In genomic region chr16:59617167-59617566, GRCm38 (mm10) we compare ENCODE assay signal across 8 mouse cellular contexts. TPM values are rescaled to one million over a fixed set of nuclear protein-coding genes. Genes with fewer than 3 reads are reported as not detected.
DNase-seq lines count a peak whose midpoint lies in the region; ATAC-seq and TF ChIP-seq lines count a peak whose summit lies in the region.

No protein-coding gene starts in this region.

- peak; percentile 80 for ATAC-seq in forebrain, embryonic 16.5 days
- ATAC-seq in kidney, postnatal 0 days (replicated peaks; ENCODE audit: low FRiP score, low read depth) = peak; percentile 61; the same call in 1 of the 2 replicates
- peak; percentile 40; the same call in 1 of the 2 replicates for ATAC-seq in midbrain, embryonic 14.5 days (ENCODE audit: low FRiP score, low TSS enrichment)

- no peak overlapping the region for H3K9ac ChIP-seq in forebrain, embryonic 16.5 days (replicated peaks; ENCODE audit: low read depth, low read length)
- no peak overlapping the region for H3K9ac ChIP-seq in kidney, postnatal 0 days (ENCODE audit: low read depth, low read length)
- no peak overlapping the region for H3K9ac ChIP-seq in midbrain, embryonic 14.5 days (replicated peaks; ENCODE audit: low read length)

- H3K4me3 ChIP-seq in gastrocnemius, adult 2 months = no peak overlapping the region; the same call in 1 of the 2 replicates
- H3K4me3 ChIP-seq in forebrain, embryonic 16.5 days (replicated peaks; ENCODE audit: low read length) = no peak overlapping the region
- H3K4me3 ChIP-seq in kidney, postnatal 0 days (replicated peaks; ENCODE audit: low read depth, low read length) = no peak overlapping the region
- no peak overlapping the region for H3K4me3 ChIP-seq in midbrain, embryonic 14.5 days (replicated peaks; ENCODE audit: low read depth, low read length)

- 44% methylated on average over 3 of the region's 3 CpGs for WGBS in forebrain, embryonic 16.5 days
- 17% methylated on average over 3 of the region's 3 CpGs for WGBS in kidney, postnatal 0 days
- 46% methylated on average over 3 of the region's 3 CpGs for WGBS in midbrain, embryonic 14.5 days

- TF ChIP-seq CTCF in gastrocnemius, adult 2 months (IDR thresholded peaks at IDR 0.05) = peak; percentile 92
- TF ChIP-seq CTCF in kidney, postnatal 0 days (IDR thresholded peaks at IDR 0.05; ENCODE audit: low read depth) = peak; percentile 81

- peak; percentile 49 for DNase-seq in gastrocnemius, adult 2 months
- no peak for DNase-seq in gastrocnemius, postnatal 36 days
- DNase-seq in A20 (ENCODE audit: low read depth, low spot score) = peak; percentile 69
- peak; percentile 48 for DNase-seq in adrenal gland, postnatal 10 days
- DNase-seq in kidney, postnatal 0 days (ENCODE audit: low spot score) = peak; percentile 86
- peak; percentile 85 for DNase-seq in midbrain, embryonic 14.5 days
- no peak for DNase-seq in ovary, postnatal 14 days (ENCODE audit: low spot score)

- intact Hi-C loops in gastrocnemius, adult 2 months (cut with DNase I) = loop anchor here (1.0 kb wide), 2 partner anchors 143 to 196 kb away; no protein-coding TSS in a partner anchor
- intact Hi-C loops in gastrocnemius, postnatal 36 days (cut with DNase I) = loop anchor here (1.0 to 2.0 kb wide), 2 partner anchors 140 to 196 kb away; no protein-coding TSS in a partner anchor

- H3K27ac ChIP-seq in gastrocnemius, adult 2 months = no peak overlapping the region
- no peak overlapping the region for H3K27ac ChIP-seq in forebrain, embryonic 16.5 days (ENCODE audit: low read length)
- H3K27ac ChIP-seq in kidney, postnatal 0 days = no peak overlapping the region
- H3K27ac ChIP-seq in midbrain, embryonic 14.5 days (replicated peaks; ENCODE audit: low read depth, low read length) = no peak overlapping the region

- no peaks in the 10 kb centered on the region for H3K36me3 ChIP-seq in forebrain, embryonic 16.5 days (ENCODE audit: control insufficient read depth, insufficient read depth)
- no peaks in the 10 kb centered on the region for H3K36me3 ChIP-seq in kidney, postnatal 0 days (ENCODE audit: insufficient read depth, low read length)
- H3K36me3 ChIP-seq in midbrain, embryonic 14.5 days (ENCODE audit: control insufficient read depth, insufficient read depth, low read length) = 0 out of 2 replicates have a peak, but pooled peaks cover 3% of the 10 kb centered on the region

- no peaks in the 10 kb centered on the region for H3K27me3 ChIP-seq in forebrain, embryonic 16.5 days (replicated peaks; ENCODE audit: control insufficient read depth, insufficient read depth, low read length)
- no peaks in the 10 kb centered on the region for H3K27me3 ChIP-seq in kidney, postnatal 0 days (ENCODE audit: insufficient read depth, low read length)
- no peaks in the 10 kb centered on the region for H3K27me3 ChIP-seq in midbrain, embryonic 14.5 days (ENCODE audit: control insufficient read depth, insufficient read depth, low read length)

- no peaks in the 10 kb centered on the region for H3K9me3 ChIP-seq in forebrain, embryonic 16.5 days (ENCODE audit: control insufficient read depth, low read length)
- no peaks in the 10 kb centered on the region for H3K9me3 ChIP-seq in kidney, postnatal 0 days (replicated peaks; ENCODE audit: low read length)
- H3K9me3 ChIP-seq in midbrain, embryonic 14.5 days (ENCODE audit: control insufficient read depth, low read length) = no peaks in the 10 kb centered on the region

- H3K4me1 ChIP-seq in forebrain, embryonic 16.5 days (replicated peaks; ENCODE audit: control insufficient read depth, insufficient read depth, low read length) = no peaks in the 10 kb centered on the region
- H3K4me1 ChIP-seq in kidney, postnatal 0 days (replicated peaks; ENCODE audit: insufficient read depth, low read length) = no peaks in the 10 kb centered on the region
- H3K4me1 ChIP-seq in midbrain, embryonic 14.5 days (ENCODE audit: control insufficient read depth, insufficient read depth, low read length) = no peaks in the 10 kb centered on the region

- no peak overlapping the region for H3K4me2 ChIP-seq in forebrain, embryonic 16.5 days (ENCODE audit: low read length)
- no peak overlapping the region for H3K4me2 ChIP-seq in kidney, postnatal 0 days (ENCODE audit: low read length)
- no peak overlapping the region for H3K4me2 ChIP-seq in midbrain, embryonic 14.5 days (ENCODE audit: low read length)

RNA-seq across cellular contexts. Expression of gene Crybg3, which starts 16.4 kb away (rescaled TPM):
- 10 to 100 TPM; 44.3 to 57.6 TPM for total RNA-seq in gastrocnemius, adult 2 months (2021)
- total RNA-seq in gastrocnemius, postnatal 36 days (2021) = 10 to 100 TPM; 33.7 TPM
- 10 to 100 TPM; 16.3 to 19.3 TPM for total RNA-seq in adrenal gland, postnatal 10 days (2021)
- polyA plus RNA-seq in forebrain, embryonic 16.5 days (2015; fragmentation: Nextera tagmentation; extraction: Ambion mirVana) = 2.0 and 2.1 TPM in 2 replicates
- polyA plus RNA-seq in kidney, postnatal 0 days (2015; fragmentation: Nextera tagmentation; extraction: Ambion mirVana) = 4.2 and 5.4 TPM in 2 replicates
- polyA plus RNA-seq in midbrain, embryonic 14.5 days (2014; fragmentation: Nextera tagmentation; extraction: Ambion mirVana) = 2.1 and 3.1 TPM in 2 replicates

RNA-seq across cellular contexts. Expression of gene Arl6, which starts 22.0 kb away (rescaled TPM):
- 1 to 10 TPM; 2.3 to 2.6 TPM for total RNA-seq in gastrocnemius, adult 2 months (2021)
- 1 to 10 TPM; 1.9 to 2.0 TPM for total RNA-seq in gastrocnemius, postnatal 36 days (2021)
- 1 to 10 TPM; 8.1 to 8.7 TPM for total RNA-seq in adrenal gland, postnatal 10 days (2021)
- 48.2 and 49.6 TPM in 2 replicates for polyA plus RNA-seq in forebrain, embryonic 16.5 days (2015; fragmentation: Nextera tagmentation; extraction: Ambion mirVana)
- 46.4 and 46.6 TPM in 2 replicates for polyA plus RNA-seq in kidney, postnatal 0 days (2015; fragmentation: Nextera tagmentation; extraction: Ambion mirVana)
- polyA plus RNA-seq in midbrain, embryonic 14.5 days (2014; fragmentation: Nextera tagmentation; extraction: Ambion mirVana) = 57.0 and 59.2 TPM in 2 replicates

Comparison
In these comparisons a context has a peak if more than half of its experiments do, and no peak if none do; other contexts are left out.
1. DNase-seq: peak in gastrocnemius, adult 2 months (single experiment), A20 (single experiment), adrenal gland, postnatal 10 days (single experiment), kidney, postnatal 0 days (single experiment) and midbrain, embryonic 14.5 days (single experiment); none in gastrocnemius, postnatal 36 days (0 of 2) and ovary, postnatal 14 days (single experiment).
2. Peak in every context shown above with its lines, with median percentiles within 50 percentile points of each other: ATAC-seq.